ENCODE assay signal across 8 mouse cellular contexts in genomic region chr7:107664063-107665056, GRCm38 (mm10). TPM values are rescaled to one million over a fixed set of nuclear protein-coding genes. Genes with fewer than 3 reads are reported as not detected.
A peak's percentile ranks its signal among the peaks of the same experiment; 100 is the strongest.
DNase-seq lines count a peak whose midpoint lies in the region; ATAC-seq and TF ChIP-seq lines count a peak whose summit lies in the region.

No protein-coding gene starts in this region.

- peak; percentile 19 to 49 for DNase-seq in CD8-positive naive resting alpha-beta T cell, adult 2 months (ENCODE audit: low read depth in 2 of 2, low spot score in 2 of 2)
- DNase-seq in brain, adult 2 months (ENCODE audit: low read depth, low spot score), result peak; percentile 37
- peak; percentile 78 for DNase-seq in gastrocnemius, postnatal 25 days
- DNase-seq in hindbrain, postnatal 0 days (ENCODE audit: low spot score), result peak; percentile 10
- DNase-seq in layer of hippocampus, postnatal 14 days (ENCODE audit: low spot score in 2 of 2), result no peak
- no peak for DNase-seq in layer of hippocampus, adult 11-12 months (ENCODE audit: low spot score)

- no peak overlapping the region for H3K9ac ChIP-seq in hindbrain, postnatal 0 days (replicated peaks; ENCODE audit: low read length)
- H3K9ac ChIP-seq in liver, embryonic 12.5 days, result no peak overlapping the region
- H3K9ac ChIP-seq in neural tube, embryonic 13.5 days, result no peak overlapping the region

- H3K36me3 ChIP-seq in hindbrain, postnatal 0 days (ENCODE audit: insufficient read depth, low read length), result no peaks in the 10 kb centered on the region
- no peaks in the 10 kb centered on the region for H3K36me3 ChIP-seq in liver, embryonic 12.5 days
- H3K36me3 ChIP-seq in neural tube, embryonic 13.5 days, result no peaks in the 10 kb centered on the region

- no peak for ATAC-seq in hindbrain, postnatal 0 days
- no peak for ATAC-seq in liver, embryonic 12.5 days
- 0 out of 2 replicates have a peak, but pooled peaks have one; percentile 16 for ATAC-seq in neural tube, embryonic 13.5 days (ENCODE audit: low read depth)

- H3K4me3 ChIP-seq in hindbrain, postnatal 0 days (ENCODE audit: low read length), result no peak overlapping the region
- no peak overlapping the region for H3K4me3 ChIP-seq in liver, embryonic 12.5 days
- no peak overlapping the region for H3K4me3 ChIP-seq in neural tube, embryonic 13.5 days

- H3K4me1 ChIP-seq in hindbrain, postnatal 0 days (ENCODE audit: insufficient read depth, low read length), result peaks cover 10% of the 10 kb centered on the region; the same call in 1 of the 2 replicates
- H3K4me1 ChIP-seq in liver, embryonic 12.5 days, result peaks cover 40% of the 10 kb centered on the region
- H3K4me1 ChIP-seq in neural tube, embryonic 13.5 days (replicated peaks), result peaks cover 34% of the 10 kb centered on the region

- H3K4me2 ChIP-seq in hindbrain, postnatal 0 days (ENCODE audit: low read depth, low read length), result no peak overlapping the region
- H3K4me2 ChIP-seq in liver, embryonic 12.5 days, result no peak overlapping the region
- no peak overlapping the region for H3K4me2 ChIP-seq in neural tube, embryonic 13.5 days

- 43% methylated on average over 8 of the region's 8 CpGs for WGBS in hindbrain, postnatal 0 days
- WGBS in liver, embryonic 12.5 days (ENCODE audit: insufficient replicate concordance), result 37% methylated on average over 8 of the region's 8 CpGs
- WGBS in neural tube, embryonic 13.5 days, result 51% methylated on average over 8 of the region's 8 CpGs

- H3K27ac ChIP-seq in hindbrain, postnatal 0 days, result peak overlapping the region; percentile 72; the same call in 1 of the 2 replicates
- H3K27ac ChIP-seq in liver, embryonic 12.5 days, result peak overlapping the region; percentile 63
- peak overlapping the region; percentile 54 for H3K27ac ChIP-seq in neural tube, embryonic 13.5 days (replicated peaks)

- H3K27me3 ChIP-seq in hindbrain, postnatal 0 days (ENCODE audit: insufficient read depth, low read length), result no peaks in the 10 kb centered on the region
- 0 out of 2 replicates have a peak, but pooled peaks cover 4% of the 10 kb centered on the region for H3K27me3 ChIP-seq in liver, embryonic 12.5 days (replicated peaks)
- H3K27me3 ChIP-seq in neural tube, embryonic 13.5 days, result peaks cover 36% of the 10 kb centered on the region

- TF ChIP-seq CTCF in hindbrain, postnatal 0 days (IDR thresholded peaks at IDR 0.05; ENCODE audit: low read depth), result no peak

- H3K9me3 ChIP-seq in hindbrain, postnatal 0 days (ENCODE audit: low read length), result no peaks in the 10 kb centered on the region
- H3K9me3 ChIP-seq in liver, embryonic 12.5 days (replicated peaks), result no peaks in the 10 kb centered on the region
- H3K9me3 ChIP-seq in neural tube, embryonic 13.5 days, result no peaks in the 10 kb centered on the region

RNA-seq across cellular contexts. Expression of gene 5330417H12Rik, which starts 39.4 kb away (rescaled TPM):
- not detected for total RNA-seq in gastrocnemius, postnatal 25 days (2021)
- total RNA-seq in hindbrain, postnatal 0 days (2014; rRNA removed), result not detected in 2 replicates
- polyA plus RNA-seq in hindbrain, postnatal 0 days (2015; fragmentation: Nextera tagmentation; extraction: Ambion mirVana), result not detected in 2 replicates
- not detected in 2 replicates for polyA plus RNA-seq in liver, embryonic 12.5 days (2016; fragmentation: Nextera tagmentation; extraction: Ambion mirVana)
- polyA plus RNA-seq in neural tube, embryonic 13.5 days (2015; fragmentation: Nextera tagmentation; extraction: Ambion mirVana), result not detected in 2 replicates
- not detected for total RNA-seq in layer of hippocampus, postnatal 14 days (2021)

Comparison
In these comparisons a context has a peak if more than half of its experiments do, and no peak if none do; other contexts are left out.
1. DNase-seq: peak in CD8-positive naive resting alpha-beta T cell, adult 2 months (2 of 2), brain, adult 2 months (single experiment), gastrocnemius, postnatal 25 days (single experiment) and hindbrain, postnatal 0 days (single experiment); none in layer of hippocampus, postnatal 14 days (0 of 2) and layer of hippocampus, adult 11-12 months (single experiment).
2. Peak in every context shown above with its lines, with median percentiles within 50 percentile points of each other: H3K27ac ChIP-seq.